ENCODE assay signal across 8 mouse cellular contexts in genomic region chr1:58303726-58304125, GRCm38 (mm10). TPM values are rescaled to one million over a fixed set of nuclear protein-coding genes. Genes with fewer than 3 reads are reported as not detected.
DNase-seq lines count a peak whose midpoint lies in the region; ATAC-seq and TF ChIP-seq lines count a peak whose summit lies in the region.

No protein-coding gene starts in this region.

- H3K27me3 ChIP-seq in heart, embryonic 15.5 days: no peaks in the 10 kb centered on the region
- no peaks in the 10 kb centered on the region for H3K27me3 ChIP-seq in hindbrain, embryonic 10.5 days (ENCODE audit: insufficient read depth, poor library complexity, severe bottlenecking)

- DNase-seq in lung, adult 18-20 months: peak; percentile 7 to 9
- no peak for DNase-seq in lung, adult 2 months
- DNase-seq in thymus, postnatal 25 days: peak; percentile 78
- DNase-seq in left cerebral cortex, adult 11 months (ENCODE audit: low spot score): no peak
- no peak for DNase-seq in frontal cortex, postnatal 25 days (ENCODE audit: low spot score in 2 of 2)
- DNase-seq in hindbrain, embryonic 10.5 days (ENCODE audit: low spot score): no peak

- no peak overlapping the region for H3K9ac ChIP-seq in heart, embryonic 15.5 days

- TF ChIP-seq CTCF in lung, adult 2 months (IDR thresholded peaks at IDR 0.05; ENCODE audit: insufficient read depth, low read length): no peak

- no peak overlapping the region for H3K4me3 ChIP-seq in lung, adult 2 months (replicated peaks; ENCODE audit: extremely low read depth, low read depth, low read length)
- no peak overlapping the region for H3K4me3 ChIP-seq in heart, embryonic 15.5 days
- no peak overlapping the region for H3K4me3 ChIP-seq in hindbrain, embryonic 10.5 days

- H3K4me1 ChIP-seq in lung, adult 2 months (ENCODE audit: control insufficient read depth, insufficient read depth, low read length): no peaks in the 10 kb centered on the region
- no peaks in the 10 kb centered on the region for H3K4me1 ChIP-seq in heart, embryonic 15.5 days (replicated peaks)
- H3K4me1 ChIP-seq in hindbrain, embryonic 10.5 days (replicated peaks): peaks cover 7% of the 10 kb centered on the region; the same call in 1 of the 2 replicates

- H3K27ac ChIP-seq in heart, embryonic 15.5 days: peak overlapping the region; percentile 24; the same call in 1 of the 2 replicates
- H3K27ac ChIP-seq in hindbrain, embryonic 10.5 days: no peak overlapping the region

- no peak for TF ChIP-seq POLR2A in lung, adult 2 months (IDR thresholded peaks at IDR 0.05; ENCODE audit: borderline replicate concordance, extremely low read depth, low read depth, low read length)

- no peak overlapping the region for H3K4me2 ChIP-seq in heart, embryonic 15.5 days

- ATAC-seq in heart, embryonic 15.5 days (replicated peaks; ENCODE audit: insufficient number of reproducible peaks, insufficient read depth, low FRiP score, low read depth): peak; percentile 20; the same call in 1 of the 2 replicates
- ATAC-seq in megakaryocyte, adult 5-6 weeks (ENCODE audit: poor library complexity, severe bottlenecking): peak; percentile 92

- 58% methylated on average over 4 of the region's 4 CpGs for WGBS in lung, adult 2 months
- WGBS in heart, embryonic 15.5 days: 64% methylated on average over 4 of the region's 4 CpGs
- 90% methylated on average over 4 of the region's 4 CpGs for WGBS in hindbrain, embryonic 10.5 days

- no peaks in the 10 kb centered on the region for H3K36me3 ChIP-seq in heart, embryonic 15.5 days
- H3K36me3 ChIP-seq in hindbrain, embryonic 10.5 days: no peaks in the 10 kb centered on the region

- no peaks in the 10 kb centered on the region for H3K9me3 ChIP-seq in heart, embryonic 15.5 days (replicated peaks)
- no peaks in the 10 kb centered on the region for H3K9me3 ChIP-seq in hindbrain, embryonic 10.5 days

RNA-seq across cellular contexts. Expression of gene Aox2, which starts 25.6 kb away (rescaled TPM):
- not detected in 2 replicates for polyA plus RNA-seq in lung, adult 2 months (2012; rRNA removed)
- polyA plus RNA-seq in heart, embryonic 15.5 days (2015; fragmentation: Nextera tagmentation; extraction: Ambion mirVana): not detected in 2 replicates
- total RNA-seq in megakaryocyte, adult 5-6 weeks (2015): 0.04 and 0.46 TPM in 2 replicates
- 0.12 and 0.62 TPM in 2 replicates for total RNA-seq in megakaryocyte, adult 5-6 weeks (2017)
- 0.05 TPM in 1 of 2 replicates, not detected in the other for polyA plus RNA-seq in hindbrain, embryonic 10.5 days (2016; fragmentation: Nextera tagmentation; extraction: Ambion mirVana)

Comparison
In these comparisons a context has a peak if more than half of its experiments do, and no peak if none do; other contexts are left out.
1. DNase-seq: peak in lung, adult 18-20 months (2 of 2) and thymus, postnatal 25 days (single experiment); none in lung, adult 2 months (single experiment), left cerebral cortex, adult 11 months (single experiment), frontal cortex, postnatal 25 days (0 of 2) and hindbrain, embryonic 10.5 days (single experiment).